Mouse (Mus musculus) ES-Bruce4 (cell line): Measurements from ENCODE around the gene Ppard.
A peak's percentile ranks its signal among the peaks of the same experiment; 100 is the strongest.

Source experiments
- CTCF ChIP-seq: IDR thresholded peaks from one replicate; pipeline ENCODE4 v1.8.1; 2011; ENCODE audit warnings: low read depth, low read length
- EP300 ChIP-seq: IDR thresholded peaks from 2 replicates; pipeline ENCODE4 v1.6.1; 2011; ENCODE audit warnings: low read depth, low read length; ENCODE audit not compliant: insufficient read depth
- POLR2A ChIP-seq: IDR thresholded peaks from one replicate; pipeline ENCODE4 v1.8.1; 2011; ENCODE audit warnings: low read length; ENCODE audit not compliant: insufficient read depth

DNA sequence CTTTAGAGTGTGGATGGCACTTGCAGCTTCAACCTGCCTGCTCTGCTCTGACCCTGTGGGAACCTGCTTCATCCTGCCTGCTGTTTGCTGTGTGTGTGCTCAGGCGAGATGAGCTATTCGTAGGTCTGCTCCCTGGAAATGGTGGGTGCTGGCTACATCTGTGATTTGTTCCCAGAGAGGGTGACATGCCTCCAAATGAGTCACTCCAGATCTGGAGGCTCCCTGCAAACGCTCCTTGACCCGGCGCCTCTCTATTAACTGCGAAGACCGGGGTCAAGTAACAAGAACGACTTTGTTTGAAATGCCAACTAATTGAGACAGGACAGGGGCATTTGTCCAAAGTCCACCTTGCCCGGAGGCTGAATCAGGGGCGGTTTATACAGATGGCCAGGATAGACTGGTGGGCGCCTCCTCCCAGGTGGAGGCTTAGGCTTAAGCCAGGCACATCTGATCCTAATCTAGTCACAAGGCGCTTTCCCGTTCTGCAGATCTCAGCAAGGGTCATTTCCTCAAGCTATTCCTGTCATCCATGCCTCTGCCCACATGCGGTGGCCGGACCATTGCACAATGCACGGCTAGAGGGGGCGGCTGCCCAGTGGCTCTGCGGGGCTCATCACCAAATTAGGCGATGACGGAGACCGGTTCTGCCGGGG lies 95.3 kb downstream of the Ppard start:
- TF ChIP-seq EP300 (0 out of 2 replicates have a peak, but pooled peaks have one; percentile 23), CTCF (no peak), POLR2A (no peak)
